Mouse (Mus musculus) cerebellum, adult 11-12 months (tissue): ENCODE data around the gene Cd209c.

Source experiments
- DNase-seq: peaks from one replicate; pipeline ENCODE4 v3.0.0; 2022

Gene Cd209c

GRCm38 (mm10) chr8:3954646-3955045 is at the start of gene Cd209c:
Cd209c (minus strand) TSS chr8:3954746.
- no peak for DNase-seq

GRCm38 (mm10) chr8:3994219-3994618 is 39.7 kb upstream of the Cd209c start:
- no peak for DNase-seq

- no peak for DNase-seq
These were observed 1.5 kb upstream of the Cd209c start for GRCm38 (mm10) chr8:3956037-3956436.

- DNase-seq = no peak
These were observed 14.5 kb downstream of the Cd209c start for GRCm38 (mm10) chr8:3940023-3940422.

- DNase-seq = no peak
These were observed 27.8 kb downstream of the Cd209c start, which contains the start of gene Cd209b for GRCm38 (mm10) chr8:3926744-3927143. Cd209b (minus strand) TSS chr8:3926844.
